Mouse (Mus musculus) ES-Bruce4 (cell line): ENCODE results near the gene Castor1.

Source experiments
- CTCF ChIP-seq: IDR thresholded peaks from one replicate; pipeline ENCODE4 v1.8.1; 2011; ENCODE audit warnings: low read depth, low read length
- POLR2A ChIP-seq: IDR thresholded peaks from one replicate; pipeline ENCODE4 v1.8.1; 2011; ENCODE audit warnings: low read length; ENCODE audit not compliant: insufficient read depth

- peak; percentile 87 for TF ChIP-seq CTCF
- no peak for TF ChIP-seq POLR2A
Measured at GRCm38 (mm10) chr11:4258657-4259082, 40.6 kb downstream of the Castor1 start.
